Mouse (Mus musculus) E14TG2a.4 (cell line): ENCODE data around the gene Dnttip2.

Experiments
- H3K27me3 ChIP-seq: 2 replicates; pipeline ENCODE4 v1.6.1; 2014; ENCODE audit warnings: low read length, control low read depth; ENCODE audit not compliant: insufficient read depth
- H3K36me3 ChIP-seq: 2 replicates; pipeline ENCODE4 v1.6.1; 2014; ENCODE audit warnings: low read length, control low read depth; ENCODE audit not compliant: insufficient read depth
- H3K4me1 ChIP-seq: replicated peaks from 2 replicates; pipeline ENCODE4 v1.6.1; 2014; ENCODE audit warnings: low read depth, low read length, control low read depth
- H3K4me3 ChIP-seq: replicated peaks from 2 replicates; pipeline ENCODE4 v1.5.1; 2014; ENCODE audit warnings: mild to moderate bottlenecking, low read length
- H3K9me3 ChIP-seq: 2 replicates; pipeline ENCODE4 v1.6.1; 2014; ENCODE audit warnings: low read length, control low read depth
- CTCF ChIP-seq: conservative IDR thresholded peaks from 2 replicates; pipeline ENCODE4 v1.5.1; 2014; ENCODE audit warnings: low read length
- NANOG ChIP-seq: IDR thresholded peaks from 2 replicates; pipeline ENCODE4 v1.6.1; 2014; ENCODE audit warnings: borderline replicate concordance, low read length, mixed read lengths
- POU5F1 ChIP-seq: IDR thresholded peaks from 2 replicates; pipeline ENCODE4 v1.6.1; 2014; ENCODE audit warnings: low read length, borderline replicate concordance

The Dnttip2 gene

GRCm38 (mm10) chr3:122333493-122333892 is 59.3 kb downstream of the Dnttip2 start:
- Histone ChIP-seq H3K36me3 (no peaks in the 10 kb centered on the region), H3K27me3 (peaks cover 15% of the 10 kb centered on the region; the same call in 1 of the 2 replicates), H3K9me3 (no peaks in the 10 kb centered on the region), H3K4me1 (no peaks in the 10 kb centered on the region), H3K4me3 (no peak overlapping the region)
- no peak for TF ChIP-seq NANOG
- no peak for TF ChIP-seq CTCF
- TF ChIP-seq POU5F1: no peak

GRCm38 (mm10) chr3:122333902-122334301 is 59.7 kb downstream of the Dnttip2 start:
- Histone ChIP-seq H3K4me1 (no peaks in the 10 kb centered on the region), H3K27me3 (peaks cover 15% of the 10 kb centered on the region; the same call in 1 of the 2 replicates), H3K9me3 (no peaks in the 10 kb centered on the region), H3K4me3 (no peak overlapping the region), H3K36me3 (no peaks in the 10 kb centered on the region)
- TF ChIP-seq CTCF: no peak

GRCm38 (mm10) chr3:122334375-122334774 is 60.2 kb downstream of the Dnttip2 start:
- no peak for TF ChIP-seq CTCF
- no peak for TF ChIP-seq POU5F1
- TF ChIP-seq NANOG: no peak
- Histone ChIP-seq H3K27me3 (peaks cover 15% of the 10 kb centered on the region; the same call in 1 of the 2 replicates), H3K36me3 (no peaks in the 10 kb centered on the region), H3K9me3 (no peaks in the 10 kb centered on the region), H3K4me1 (no peaks in the 10 kb centered on the region), H3K4me3 (no peak overlapping the region)
